Mouse (Mus musculus) gastrocnemius, adult 8-10 months (tissue): ENCODE results near the gene Tex9. TPM values are rescaled to one million over a fixed set of nuclear protein-coding genes. Genes with fewer than 3 reads are reported as not detected.

ENCODE experiments used
- DNase-seq, 2 experiments: peaks; one replicate each; pipeline ENCODE4 v3.0.0; 2022; ENCODE audit warnings: low spot score in 2 of 2
- total RNA-seq, 4 experiments: library from RNA; stranded (reverse); gene quantifications; 2 replicates each; pipeline ENCODE4 v1.2.4; 2022

Gene Tex9
- 1 to 10 TPM in 3 of 4 experiments, under 1 TPM in 1; 0.99 to 1.9 (median 1.4) TPM for total RNA-seq

- DNase-seq, result no peak
Measured at GRCm38 (mm10) chr9:72492194-72492565, at the start of gene Tex9. Gene Tex9 (minus strand): TSS chr9:72492212.

DNA sequence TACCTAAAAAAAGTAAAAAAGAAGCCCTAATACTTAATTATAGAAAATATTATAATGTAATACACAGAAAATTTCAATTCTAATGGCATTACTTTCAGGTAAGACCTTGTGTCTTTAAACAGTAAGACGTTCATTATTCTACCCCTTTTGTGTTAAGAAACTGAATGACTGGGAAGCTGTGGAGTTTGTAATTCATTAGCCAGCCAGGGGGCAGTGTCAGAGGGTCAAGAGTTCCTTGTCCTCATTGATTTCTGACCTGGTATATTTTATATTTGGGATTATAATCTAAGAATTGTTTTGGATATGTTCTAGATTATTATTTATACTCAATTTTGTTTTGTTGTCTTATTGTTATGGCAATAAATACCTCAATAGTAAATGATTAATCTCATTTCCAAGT lies 45.1 kb upstream of the Tex9 start:
- no peak for DNase-seq

GRCm38 (mm10) chr9:72535394-72535793 lies 43.4 kb upstream of the Tex9 start:
- DNase-seq, result no peak

DNA sequence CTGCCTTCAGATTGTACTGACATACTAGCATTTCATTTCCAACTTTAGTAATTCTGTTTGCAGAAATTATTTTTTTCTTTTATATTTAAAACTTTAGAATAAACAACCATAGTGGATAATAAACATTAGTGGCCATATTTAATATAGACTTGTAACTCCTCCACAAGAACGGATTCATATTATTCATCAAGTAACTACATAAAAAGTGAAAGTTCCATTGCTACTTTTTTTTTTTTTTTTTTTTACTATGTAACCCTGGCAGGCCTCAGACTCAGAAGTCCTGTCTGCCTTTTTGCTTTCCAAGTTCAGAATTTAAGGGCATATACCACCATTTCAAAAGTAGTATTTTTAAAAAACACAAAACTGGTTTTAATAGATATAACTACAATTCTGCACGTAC lies 43.0 kb upstream of the Tex9 start:
- DNase-seq, result no peak

DNA sequence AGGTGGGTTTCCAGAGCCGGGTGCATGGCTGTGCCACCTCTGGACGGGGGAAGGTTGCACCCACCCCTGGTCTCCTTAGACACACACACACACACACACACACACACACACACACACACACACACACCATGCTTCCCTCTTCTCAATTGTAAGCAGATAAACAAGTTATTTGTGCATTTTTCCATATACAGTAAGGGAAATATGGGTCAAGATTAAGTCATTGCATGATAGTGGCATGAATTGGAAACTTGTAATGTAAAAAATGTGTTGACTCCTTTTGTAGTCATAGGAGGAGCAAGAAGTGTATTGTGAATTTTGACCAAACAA lies 41.0 kb upstream of the Tex9 start:
- DNase-seq, result no peak

- peak; percentile 48 to 49 for DNase-seq
Measured at GRCm38 (mm10) chr9:72532381-72533088, 40.5 kb upstream of the Tex9 start.

DNA sequence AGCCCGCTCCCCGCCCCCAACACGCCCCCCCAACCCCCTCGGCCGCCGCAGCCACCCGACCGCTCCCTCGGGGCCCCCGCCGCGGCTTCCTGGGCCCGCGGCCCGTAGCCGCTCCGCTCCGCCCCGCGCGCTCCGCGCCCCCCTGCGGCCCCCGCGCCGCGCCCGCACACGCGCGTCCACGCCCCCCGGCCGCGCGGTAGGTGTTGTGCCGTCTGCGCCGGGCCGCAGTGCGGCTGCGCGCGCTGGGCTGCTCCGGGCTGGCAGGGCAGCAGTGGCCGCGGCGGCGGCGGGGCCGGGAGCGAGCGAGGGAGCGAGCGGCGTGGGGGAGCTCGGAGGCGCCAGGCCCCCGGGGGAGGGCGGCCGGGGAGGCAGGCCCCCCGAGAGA lies 40.0 kb upstream of the Tex9 start, which contains the start of gene Rfx7:
Rfx7 (plus strand) TSS at position 245 of the 385 bp plus-strand sequence.
- peak; percentile 41 to 69 for DNase-seq

GRCm38 (mm10) chr9:72531291-72531995 lies 39.4 kb upstream of the Tex9 start:
- DNase-seq, result peak; percentile 54 to 68

- DNase-seq, result peak; percentile 49 to 70
Measured at GRCm38 (mm10) chr9:72530824-72531223, 38.8 kb upstream of the Tex9 start.

DNA sequence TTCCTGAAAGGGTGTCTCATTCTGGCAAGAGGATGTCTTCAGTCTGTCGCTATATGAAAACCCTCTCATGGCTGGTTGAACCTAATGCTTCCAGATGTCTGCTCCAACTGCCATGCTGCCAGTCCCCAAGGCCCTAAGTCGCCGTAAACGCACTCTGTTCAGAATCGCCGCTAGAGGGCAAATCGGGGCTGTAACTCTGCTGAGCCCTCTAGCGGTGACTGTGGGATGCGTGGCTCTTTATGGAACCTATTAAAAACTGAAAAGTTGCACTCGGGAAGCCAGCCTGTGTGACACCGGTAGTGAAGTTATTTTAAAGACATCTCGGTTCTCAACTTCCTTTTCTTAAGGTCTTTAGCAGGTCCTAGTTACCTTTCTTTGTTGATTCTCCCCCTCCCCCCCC lies 38.2 kb upstream of the Tex9 start:
- DNase-seq, result peak; percentile 77 to 80

GRCm38 (mm10) chr9:72526091-72526490 lies 34.1 kb upstream of the Tex9 start:
- no peak for DNase-seq

GRCm38 (mm10) chr9:72520849-72521248 lies 28.8 kb upstream of the Tex9 start:
- no peak for DNase-seq

DNA sequence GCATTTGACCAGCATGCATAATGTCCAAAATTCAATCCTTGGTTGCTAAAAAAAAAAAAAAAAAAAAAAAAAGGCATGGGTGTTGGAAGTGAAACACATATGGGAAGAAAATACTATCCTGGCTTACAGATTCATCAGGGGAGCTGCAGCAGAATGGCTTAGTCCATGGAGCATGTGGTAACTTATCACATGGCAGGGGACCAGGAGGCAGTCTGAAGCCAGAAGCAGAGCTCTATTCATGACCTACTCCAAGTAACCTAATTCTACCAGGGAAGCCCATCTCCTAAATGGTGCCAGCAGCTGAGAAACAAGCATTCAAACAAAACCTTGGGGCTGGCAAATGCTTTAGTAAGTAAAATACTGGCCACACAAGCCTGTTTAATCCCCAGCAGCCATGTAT lies 27.2 kb upstream of the Tex9 start:
- DNase-seq, result peak; percentile 3 to 13

DNA sequence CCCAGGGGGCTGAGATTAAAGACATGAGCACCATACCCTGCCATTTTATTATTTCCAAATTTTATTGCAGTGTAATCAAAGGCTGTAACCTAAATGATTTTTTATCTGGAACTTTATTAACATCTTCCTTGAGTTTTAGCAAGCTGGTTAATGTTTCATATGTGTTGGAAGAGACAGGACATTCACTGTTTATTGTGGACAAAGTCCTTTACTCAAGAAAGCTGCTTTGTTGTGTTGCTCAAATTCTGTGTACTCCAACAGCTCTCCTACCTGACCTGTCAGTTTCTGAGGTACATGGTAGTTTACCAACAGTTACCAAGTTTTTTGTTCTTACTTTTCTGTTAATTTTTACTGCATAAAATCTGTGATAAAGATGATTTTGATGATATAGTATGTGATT lies 23.4 kb upstream of the Tex9 start:
- DNase-seq, result no peak

DNA sequence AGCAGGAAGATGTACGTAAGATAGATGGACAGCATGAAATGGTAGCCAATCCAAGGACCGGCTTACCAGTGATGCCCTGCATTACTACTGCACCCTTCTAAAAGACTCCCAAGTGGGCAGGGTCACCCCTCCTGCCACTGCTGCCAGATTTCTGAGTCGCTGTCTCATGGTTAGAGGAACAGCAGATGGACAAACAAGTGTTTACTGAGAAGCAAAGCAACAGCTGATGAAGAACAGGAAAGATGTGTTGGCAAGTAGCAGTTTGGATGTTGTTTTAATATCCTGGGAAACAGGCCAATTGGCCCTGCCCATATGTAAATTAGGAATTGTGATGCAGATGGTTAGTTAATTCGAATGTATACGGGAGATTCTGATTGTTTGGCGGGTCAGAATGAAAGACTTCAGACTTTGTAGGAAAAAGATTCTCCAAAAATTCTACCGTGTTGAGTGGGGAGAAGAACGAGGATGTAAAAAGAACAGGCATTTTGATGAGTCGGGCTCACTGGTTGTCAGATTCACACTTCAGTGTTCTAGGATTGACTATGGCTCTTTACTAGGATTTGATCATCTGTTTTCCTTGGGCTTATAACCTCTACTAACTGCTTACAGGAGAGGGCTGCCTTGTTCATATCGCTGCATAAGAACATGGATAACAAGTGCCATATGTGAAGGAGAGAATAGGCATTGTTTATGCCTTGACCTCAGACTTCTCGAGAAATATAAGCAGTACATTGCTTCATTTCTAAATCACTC lies 20.4 kb upstream of the Tex9 start:
- no peak for DNase-seq

- DNase-seq, result no peak
Measured at GRCm38 (mm10) chr9:72497171-72497570, 5.2 kb upstream of the Tex9 start.

DNA sequence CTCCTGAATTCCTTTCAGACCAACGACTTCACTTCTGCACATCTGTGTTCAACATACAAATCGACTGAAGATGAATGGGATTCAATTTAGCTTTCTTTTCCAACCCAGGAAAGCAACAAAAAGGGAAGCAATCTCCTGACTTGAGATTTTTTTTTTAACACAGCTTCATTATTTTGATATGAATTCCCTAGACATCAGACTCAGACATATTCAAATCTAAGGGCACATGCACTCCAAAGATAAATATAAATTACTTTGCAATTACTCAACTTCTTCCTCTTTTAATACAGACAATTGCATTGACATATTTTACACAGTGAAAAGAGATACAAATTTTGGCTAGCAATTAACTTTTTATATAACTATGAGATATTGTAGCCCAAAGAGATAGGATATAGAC lies 4.7 kb upstream of the Tex9 start:
- DNase-seq, result no peak

DNA sequence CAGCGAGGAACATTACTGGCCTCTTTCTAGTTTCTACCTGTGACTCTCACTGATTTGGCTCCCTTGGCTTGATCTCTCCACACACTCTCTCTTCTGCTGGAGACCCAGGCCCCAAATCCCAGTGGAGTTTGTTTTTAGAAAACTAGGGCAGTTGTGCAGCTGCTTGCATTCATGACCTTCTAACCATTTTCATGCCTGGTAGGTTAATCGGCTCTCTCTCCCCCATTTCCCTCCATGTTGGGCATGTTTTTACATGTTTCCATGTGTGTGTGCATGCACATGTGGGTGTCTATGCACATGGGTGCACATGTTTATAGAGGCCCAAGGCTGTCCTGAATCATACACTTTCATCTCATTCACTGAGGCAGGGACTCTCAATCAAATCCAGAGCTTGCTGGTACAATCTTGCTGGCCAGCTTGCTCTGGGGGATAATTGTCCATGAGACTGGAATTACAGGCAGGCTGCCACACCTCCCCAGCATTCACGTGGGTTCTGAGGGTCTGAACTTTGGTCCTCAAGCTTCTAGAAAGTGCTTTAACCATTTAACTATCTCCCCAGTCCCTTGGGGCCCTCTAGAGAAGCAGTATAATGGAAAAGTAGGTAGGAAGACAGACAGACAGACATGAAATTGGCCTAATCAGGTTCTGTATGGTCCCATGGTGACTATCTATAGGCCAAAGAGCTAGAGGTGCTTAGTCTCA lies 2.1 kb upstream of the Tex9 start:
- no peak for DNase-seq

- DNase-seq, result no peak
Measured at GRCm38 (mm10) chr9:72493465-72493864, 1.5 kb upstream of the Tex9 start.

- peak; percentile 80 to 82 for DNase-seq
Measured at GRCm38 (mm10) chr9:72491559-72492193, 336 bp downstream of the Tex9 start.

DNA sequence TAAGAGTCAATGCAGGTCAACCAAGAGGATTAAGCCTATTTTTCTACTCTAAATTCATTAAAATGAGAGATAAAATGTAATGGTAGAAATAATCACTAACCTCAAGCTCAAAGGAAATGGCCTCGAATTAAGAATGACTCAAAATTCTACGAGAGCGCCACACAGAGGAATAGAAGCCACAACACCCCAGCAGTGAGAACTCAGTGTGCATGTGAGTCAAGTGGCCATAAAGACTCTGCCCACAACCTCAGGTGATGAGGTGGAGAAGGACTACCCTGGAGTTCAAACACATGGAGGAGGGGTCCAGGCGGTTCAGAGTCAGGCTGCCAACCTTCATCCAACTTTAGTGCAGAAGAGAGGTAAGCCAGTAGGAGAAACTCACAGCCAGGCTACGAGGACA lies 2.9 kb downstream of the Tex9 start:
- no peak for DNase-seq
